Mouse (Mus musculus): ENCODE results near the gene Zfyve19. TPM values are rescaled to one million over a fixed set of nuclear protein-coding genes. Genes with fewer than 3 reads are reported as not detected.

The Zfyve19 gene
- 44.9 and 53.6 TPM in 2 replicates for polyA plus RNA-seq (2016; fragmentation: Nextera tagmentation; extraction: Ambion mirVana)

DNA sequence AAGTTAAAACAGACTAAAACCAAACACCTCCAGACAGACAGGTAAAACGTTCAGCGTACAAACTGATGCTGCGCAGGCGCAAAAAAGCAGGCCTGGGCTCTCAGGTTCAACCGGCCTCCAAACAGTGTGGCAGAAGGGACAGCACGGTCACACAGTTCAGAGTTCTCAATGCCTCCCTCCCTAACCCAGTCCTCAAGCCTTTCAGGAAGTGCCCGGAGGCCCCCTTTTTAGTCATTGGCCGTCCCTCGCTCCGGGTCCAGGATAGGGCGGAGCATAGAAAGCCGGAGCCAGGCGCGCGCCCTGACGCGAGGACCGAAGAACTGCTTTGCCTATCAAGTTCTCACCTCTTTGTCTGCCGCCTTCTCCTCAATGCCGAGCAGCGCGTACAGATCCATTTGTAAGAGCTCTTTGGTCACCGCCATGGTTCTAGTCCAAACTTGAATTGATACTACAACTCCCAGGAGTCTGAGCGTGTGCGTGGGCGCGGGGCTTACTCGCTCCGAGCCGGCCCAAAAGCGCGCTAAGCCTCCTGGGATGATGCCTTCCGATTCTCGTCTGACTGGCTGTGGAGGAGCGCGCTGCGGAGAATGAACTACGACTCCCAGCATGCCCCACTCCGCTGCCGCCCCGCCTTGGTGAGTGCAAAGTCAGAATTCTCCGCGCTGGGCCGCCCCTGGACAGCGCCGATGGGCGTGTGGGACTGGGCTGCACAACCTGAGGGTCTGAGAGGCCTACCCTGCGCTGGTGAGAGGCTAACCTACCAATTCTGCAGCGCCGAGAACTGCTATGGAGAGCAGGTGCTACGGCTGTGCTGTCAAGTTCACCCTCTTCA, at the start of gene Zfyve19, which contains the start of gene Dnajc17:
Gene Zfyve19 (plus strand): TSS at position 274 of the 832 bp plus-strand sequence.
Gene Dnajc17 (minus strand): TSS at position 452 of the 832 bp plus-strand sequence.
- no peaks in the 10 kb centered on the region for H3K27me3 ChIP-seq
- ATAC-seq (ENCODE audit: low FRiP score, low read depth): peak; percentile 97
- H3K9me3 ChIP-seq: no peaks in the 10 kb centered on the region
- H3K4me1 ChIP-seq: peaks cover 16% of the 10 kb centered on the region
- H3K27ac ChIP-seq (replicated peaks): peak within 1 kb of the TSS; percentile 86
- peak within 1 kb of the TSS; percentile 69 for H3K4me3 ChIP-seq
- H3K4me2 ChIP-seq (replicated peaks): peak within 1 kb of the TSS; percentile 71
- peaks cover 25% of the 10 kb centered on the region for H3K36me3 ChIP-seq
- peak within 1 kb of the TSS; percentile 79 for H3K9ac ChIP-seq (replicated peaks)
- under 1% methylated on average over 51 of the region's 51 CpGs for WGBS

DNA sequence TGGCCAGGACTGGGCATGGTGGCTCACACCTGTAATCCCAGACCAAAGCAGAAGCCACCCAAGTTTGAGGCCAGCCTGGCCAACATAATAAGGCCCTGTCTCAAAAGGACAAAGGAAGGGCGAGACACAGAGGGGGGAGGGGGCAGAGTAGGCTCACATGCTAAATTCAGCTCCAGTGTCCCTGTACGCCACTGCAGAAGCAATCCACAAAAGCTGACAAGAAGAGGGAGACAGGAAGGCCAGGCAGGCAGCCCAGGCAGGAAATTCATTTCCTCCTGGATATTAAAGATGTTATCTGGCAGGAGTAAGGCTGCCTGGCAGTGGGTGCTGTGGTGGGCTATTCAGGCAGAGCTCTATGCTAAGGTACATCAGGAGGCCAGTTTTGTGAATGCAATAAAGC, 47.2 kb upstream of the Zfyve19 start:
- Histone ChIP-seq H3K4me1 (peaks cover 6% of the 10 kb centered on the region), H3K27ac (replicated peaks) (no peak overlapping the region), H3K27me3 (peaks cover 30% of the 10 kb centered on the region), H3K36me3 (no peaks in the 10 kb centered on the region), H3K4me3 (no peak overlapping the region), H3K4me2 (replicated peaks) (no peak overlapping the region), H3K9me3 (no peaks in the 10 kb centered on the region), H3K9ac (replicated peaks) (peak overlapping the region; percentile 24; the same call in 1 of the 2 replicates)
- no peak for ATAC-seq (ENCODE audit: low FRiP score, low read depth)
- 23% methylated on average over 2 of the region's 2 CpGs for WGBS

DNA sequence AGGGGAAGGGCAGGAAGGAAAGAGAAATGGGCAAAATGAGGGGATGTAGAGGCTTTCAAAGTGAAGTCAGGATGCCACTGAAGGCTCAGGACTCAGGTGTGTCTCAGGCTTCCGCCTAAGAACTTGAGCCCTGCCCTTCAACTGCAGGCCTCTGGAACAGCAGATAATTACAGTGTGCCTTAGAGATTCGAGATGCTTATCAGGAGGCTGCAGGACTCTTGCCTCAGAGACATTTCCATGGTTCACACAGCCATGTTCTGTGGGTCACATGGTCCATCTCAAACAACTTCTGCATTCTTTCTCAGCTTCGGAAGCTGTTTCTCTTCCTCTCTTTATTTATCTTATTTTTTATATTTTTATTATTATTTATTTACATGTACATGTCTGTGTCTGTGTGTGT, 45.3 kb upstream of the Zfyve19 start:
- 65% methylated on average over 3 of the region's 3 CpGs for WGBS
- no peak overlapping the region for H3K4me3 ChIP-seq
- no peak overlapping the region for H3K4me2 ChIP-seq (replicated peaks)
- no peak for ATAC-seq (ENCODE audit: low FRiP score, low read depth)
- H3K27ac ChIP-seq (replicated peaks): no peak overlapping the region
- no peaks in the 10 kb centered on the region for H3K9me3 ChIP-seq
- peaks cover 16% of the 10 kb centered on the region for H3K4me1 ChIP-seq
- peaks cover 49% of the 10 kb centered on the region for H3K27me3 ChIP-seq
- H3K36me3 ChIP-seq: no peaks in the 10 kb centered on the region
- no peak overlapping the region for H3K9ac ChIP-seq (replicated peaks)

DNA sequence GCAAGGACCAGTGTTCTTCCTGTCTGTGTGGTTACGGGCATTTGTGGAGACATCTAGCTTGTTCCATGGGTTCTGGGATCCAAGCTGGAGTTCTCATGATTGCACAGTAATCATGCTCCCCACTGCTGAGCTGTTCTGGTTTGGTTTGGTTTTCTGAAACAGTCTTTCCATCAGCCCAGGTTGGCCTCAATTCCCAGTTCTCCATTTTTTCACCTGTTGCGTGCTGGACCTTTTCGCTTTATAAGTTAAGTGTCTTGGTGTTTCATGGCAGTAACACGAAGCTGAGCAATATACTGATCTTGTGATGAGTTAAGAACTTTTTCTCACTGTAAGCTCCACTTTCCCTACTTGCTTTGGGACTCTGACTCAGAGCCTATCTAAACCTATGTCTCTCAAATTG, 44.4 kb upstream of the Zfyve19 start:
- no peak overlapping the region for H3K4me2 ChIP-seq (replicated peaks)
- H3K9ac ChIP-seq (replicated peaks): no peak overlapping the region
- no peaks in the 10 kb centered on the region for H3K9me3 ChIP-seq
- H3K36me3 ChIP-seq: no peaks in the 10 kb centered on the region
- 90% methylated on average over 4 of the region's 4 CpGs for WGBS
- no peak for ATAC-seq (ENCODE audit: low FRiP score, low read depth)
- H3K27me3 ChIP-seq: peaks cover 56% of the 10 kb centered on the region
- peaks cover 16% of the 10 kb centered on the region for H3K4me1 ChIP-seq
- H3K4me3 ChIP-seq: no peak overlapping the region
- H3K27ac ChIP-seq (replicated peaks): no peak overlapping the region

DNA sequence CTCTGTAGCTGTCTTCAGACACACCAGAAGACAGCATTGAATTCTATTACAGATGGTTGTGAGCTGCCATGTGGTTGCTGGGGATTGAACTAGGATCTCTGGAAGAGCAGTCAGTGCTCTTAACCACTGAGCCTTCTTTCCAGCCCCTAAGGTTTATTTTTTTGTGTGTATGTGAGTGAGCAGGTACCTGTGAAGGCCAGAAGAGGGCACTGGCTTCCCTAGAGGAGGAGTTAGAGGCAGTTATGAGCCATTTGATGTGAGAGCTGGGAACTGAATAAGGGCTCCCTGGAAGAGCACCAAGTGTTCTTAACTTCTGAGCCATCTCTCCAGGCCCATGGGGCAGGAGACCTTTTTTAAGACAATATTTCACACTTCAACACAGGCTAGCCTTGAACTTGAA, 43.0 kb upstream of the Zfyve19 start:
- ATAC-seq (ENCODE audit: low FRiP score, low read depth): no peak

DNA sequence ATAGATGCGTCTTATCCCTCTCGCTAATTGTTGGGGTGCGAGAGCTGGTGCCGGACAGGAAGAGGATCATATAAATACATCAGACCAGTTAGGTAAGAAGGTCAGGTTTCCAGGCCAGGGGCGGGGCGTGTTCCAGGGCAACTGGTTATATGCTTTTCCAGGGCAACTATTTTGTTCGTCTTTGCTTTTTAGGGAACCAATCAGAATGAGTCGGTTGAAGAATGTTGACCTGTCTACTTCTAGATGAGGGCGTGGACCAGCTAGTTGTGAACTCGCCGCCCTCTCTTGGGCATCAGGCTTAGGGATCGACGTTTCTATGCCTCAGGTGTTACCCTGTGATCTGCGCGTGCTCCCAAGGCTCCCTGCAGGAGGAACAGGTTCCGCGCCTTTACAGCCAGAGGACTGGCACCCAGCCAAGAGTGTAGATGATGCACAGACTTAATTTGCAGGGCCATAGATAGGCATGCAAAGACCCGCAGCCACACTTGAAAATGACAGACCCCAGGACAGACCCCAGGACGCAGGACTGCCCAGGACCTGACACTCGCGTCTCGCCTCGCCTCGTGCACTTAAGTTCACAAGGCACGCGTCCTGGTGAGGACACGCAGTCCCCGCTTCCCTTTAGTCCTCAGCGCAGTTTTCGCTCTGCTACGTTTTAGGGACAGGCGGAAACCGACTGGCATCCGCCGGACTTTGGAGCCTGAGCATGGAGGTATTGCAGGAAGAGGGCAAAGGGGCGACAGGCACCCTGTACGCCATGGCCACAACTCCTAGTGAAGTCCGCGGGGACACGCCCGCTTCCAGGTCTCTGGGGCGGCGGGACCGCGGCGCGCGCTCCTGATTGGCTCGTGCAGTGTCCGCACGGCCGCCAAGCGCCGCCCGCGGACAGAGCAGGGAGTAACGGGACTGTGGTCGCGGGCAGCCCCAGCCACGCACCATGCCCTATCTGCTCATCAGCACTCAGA, 41.2 kb upstream of the Zfyve19 start, which contains the start of gene Gchfr:
Gene Gchfr (plus strand): TSS at position 873 of the 965 bp plus-strand sequence.
- Histone ChIP-seq H3K27ac (replicated peaks) (no peak within 1 kb of the TSS), H3K4me2 (replicated peaks) (peak within 1 kb of the TSS; percentile 99), H3K9ac (replicated peaks) (peak within 1 kb of the TSS; percentile 62), H3K27me3 (peaks cover 60% of the 10 kb centered on the region), H3K9me3 (no peaks in the 10 kb centered on the region), H3K36me3 (0 out of 2 replicates have a peak, but pooled peaks cover 2% of the 10 kb centered on the region), H3K4me1 (peaks cover 19% of the 10 kb centered on the region), H3K4me3 (peak within 1 kb of the TSS; percentile 56)
- under 1% methylated on average over 60 of the region's 60 CpGs for WGBS
- peak; percentile 78; the same call in 1 of the 2 replicates for ATAC-seq (ENCODE audit: low FRiP score, low read depth)

More for the DNA sequence above, 43.0 kb upstream of the Zfyve19 start:
- Histone ChIP-seq H3K4me1 (peaks cover 16% of the 10 kb centered on the region), H3K27ac (replicated peaks) (no peak overlapping the region), H3K9me3 (no peaks in the 10 kb centered on the region), H3K36me3 (no peaks in the 10 kb centered on the region), H3K27me3 (peaks cover 60% of the 10 kb centered on the region), H3K4me2 (replicated peaks) (no peak overlapping the region), H3K4me3 (no peak overlapping the region), H3K9ac (replicated peaks) (no peak overlapping the region)

DNA sequence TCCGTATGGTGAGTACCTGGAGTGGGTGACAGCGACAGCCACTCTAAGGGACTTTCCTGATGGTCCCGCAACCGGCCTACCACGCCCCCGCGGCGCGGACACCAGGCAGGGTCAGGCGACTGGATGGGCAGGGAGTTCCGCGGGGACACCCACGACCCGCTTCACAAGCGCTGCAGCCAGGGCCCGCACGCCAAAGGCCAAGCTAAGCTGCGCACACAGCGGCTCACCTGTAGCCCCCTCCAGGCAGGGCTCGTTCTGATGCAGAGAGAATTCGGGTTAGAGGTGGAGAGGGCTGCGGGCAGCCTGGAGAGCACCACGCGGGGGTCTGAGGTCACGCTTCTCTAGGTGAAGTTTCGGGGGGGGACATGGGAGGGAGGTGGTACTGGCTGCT, 40.6 kb upstream of the Zfyve19 start:
- H3K9ac ChIP-seq (replicated peaks): peak overlapping the region; percentile 62
- 3% methylated on average over 26 of the region's 26 CpGs for WGBS

DNA sequence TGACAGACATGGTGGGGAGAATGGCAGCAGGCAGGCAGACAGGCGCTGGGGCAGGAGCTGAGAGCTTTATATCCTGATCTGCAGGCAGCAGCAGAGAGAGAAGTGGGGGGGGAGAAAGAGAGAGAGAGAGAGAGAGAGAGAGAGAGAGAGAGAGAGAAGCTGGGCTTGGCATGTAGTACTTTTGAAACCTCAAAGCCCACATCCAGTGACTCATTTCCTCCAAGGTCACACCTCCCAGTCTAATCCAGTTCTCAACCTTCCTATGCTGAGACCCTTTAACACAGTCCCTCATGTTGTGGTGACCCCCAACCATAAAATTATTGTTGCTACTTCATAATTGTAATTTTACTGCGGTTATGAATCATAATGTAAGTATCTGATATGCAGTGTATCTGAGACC, 38.1 kb upstream of the Zfyve19 start:
- H3K27ac ChIP-seq (replicated peaks): no peak overlapping the region
- no peak for ATAC-seq (ENCODE audit: low FRiP score, low read depth)
- H3K27me3 ChIP-seq: peaks cover 40% of the 10 kb centered on the region
- H3K4me2 ChIP-seq (replicated peaks): no peak overlapping the region
- no peaks in the 10 kb centered on the region for H3K9me3 ChIP-seq
- H3K9ac ChIP-seq (replicated peaks): no peak overlapping the region
- WGBS: 91% methylated on average over 2 of the region's 2 CpGs
- H3K36me3 ChIP-seq: 0 out of 2 replicates have a peak, but pooled peaks cover 5% of the 10 kb centered on the region
- no peak overlapping the region for H3K4me3 ChIP-seq
- H3K4me1 ChIP-seq: peaks cover 44% of the 10 kb centered on the region

More for the DNA sequence above, 40.6 kb upstream of the Zfyve19 start:
- Histone ChIP-seq H3K4me2 (replicated peaks) (peak overlapping the region; percentile 99), H3K9me3 (no peaks in the 10 kb centered on the region), H3K4me3 (peak overlapping the region; percentile 56), H3K4me1 (peaks cover 25% of the 10 kb centered on the region), H3K27me3 (peaks cover 60% of the 10 kb centered on the region), H3K27ac (replicated peaks) (no peak overlapping the region), H3K36me3 (0 out of 2 replicates have a peak, but pooled peaks cover 5% of the 10 kb centered on the region)
- ATAC-seq (ENCODE audit: low FRiP score, low read depth): peak; percentile 62; the same call in 1 of the 2 replicates

DNA sequence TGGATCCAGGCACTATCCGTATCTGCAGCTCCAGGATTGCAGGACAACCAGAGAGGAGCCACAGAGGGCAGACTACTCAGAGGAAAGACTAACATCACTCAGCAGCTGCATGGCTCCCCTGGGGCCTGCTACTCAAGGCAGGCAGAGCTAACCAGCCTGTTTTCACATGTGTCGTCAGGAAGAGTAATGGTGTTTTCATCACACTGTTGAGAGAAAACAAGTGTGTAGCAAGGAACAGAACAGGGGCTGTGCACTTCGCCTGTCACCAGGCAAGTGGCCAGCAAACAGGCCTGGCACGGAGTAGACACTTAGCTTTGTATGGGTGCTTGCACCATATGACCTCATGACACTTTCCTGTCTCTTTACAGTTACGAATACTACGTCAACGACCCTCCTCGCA, 36.8 kb upstream of the Zfyve19 start:
- Histone ChIP-seq H3K4me1 (peaks cover 43% of the 10 kb centered on the region), H3K9ac (replicated peaks) (no peak overlapping the region), H3K27ac (replicated peaks) (no peak overlapping the region)

DNA sequence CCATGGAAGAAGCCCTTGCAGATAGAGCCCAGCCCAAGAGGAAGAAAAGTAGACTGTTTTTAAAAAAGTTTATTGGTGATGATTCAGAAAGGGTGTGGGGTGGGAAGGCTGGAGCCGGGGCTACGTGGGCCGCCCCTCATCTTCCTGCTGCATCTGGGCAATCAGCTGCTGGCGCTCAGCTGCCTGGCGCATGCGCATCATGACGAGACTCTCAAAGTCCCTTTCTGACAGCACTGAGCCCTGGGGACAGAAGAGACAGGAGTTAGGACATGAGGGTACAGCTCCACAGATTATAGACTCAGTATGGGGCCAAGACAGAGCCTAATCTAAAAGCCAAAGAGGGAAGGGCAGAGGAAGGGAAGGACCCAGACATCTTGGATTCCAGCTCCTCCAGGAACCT, 36.0 kb upstream of the Zfyve19 start:
- no peak for ATAC-seq (ENCODE audit: low FRiP score, low read depth)
- H3K4me2 ChIP-seq (replicated peaks): peak overlapping the region; percentile 8; the same call in 1 of the 2 replicates
- H3K4me3 ChIP-seq: no peak overlapping the region
- H3K36me3 ChIP-seq: peaks cover 8% of the 10 kb centered on the region; the same call in 1 of the 2 replicates
- WGBS: 88% methylated on average over 7 of the region's 7 CpGs
- H3K4me1 ChIP-seq: peaks cover 35% of the 10 kb centered on the region
- H3K27ac ChIP-seq (replicated peaks): 0 out of 2 replicates have a peak overlapping the region, but pooled peaks have one; percentile 68
- H3K27me3 ChIP-seq: peaks cover 18% of the 10 kb centered on the region
- H3K9me3 ChIP-seq: no peaks in the 10 kb centered on the region
- no peak overlapping the region for H3K9ac ChIP-seq (replicated peaks)

More for the DNA sequence above, 36.8 kb upstream of the Zfyve19 start:
- no peak overlapping the region for H3K4me3 ChIP-seq
- 83% methylated on average over 8 of the region's 8 CpGs for WGBS
- H3K9me3 ChIP-seq: no peaks in the 10 kb centered on the region
- ATAC-seq (ENCODE audit: low FRiP score, low read depth): no peak
- H3K27me3 ChIP-seq: peaks cover 27% of the 10 kb centered on the region
- H3K36me3 ChIP-seq: 0 out of 2 replicates have a peak, but pooled peaks cover 5% of the 10 kb centered on the region
- no peak overlapping the region for H3K4me2 ChIP-seq (replicated peaks)

DNA sequence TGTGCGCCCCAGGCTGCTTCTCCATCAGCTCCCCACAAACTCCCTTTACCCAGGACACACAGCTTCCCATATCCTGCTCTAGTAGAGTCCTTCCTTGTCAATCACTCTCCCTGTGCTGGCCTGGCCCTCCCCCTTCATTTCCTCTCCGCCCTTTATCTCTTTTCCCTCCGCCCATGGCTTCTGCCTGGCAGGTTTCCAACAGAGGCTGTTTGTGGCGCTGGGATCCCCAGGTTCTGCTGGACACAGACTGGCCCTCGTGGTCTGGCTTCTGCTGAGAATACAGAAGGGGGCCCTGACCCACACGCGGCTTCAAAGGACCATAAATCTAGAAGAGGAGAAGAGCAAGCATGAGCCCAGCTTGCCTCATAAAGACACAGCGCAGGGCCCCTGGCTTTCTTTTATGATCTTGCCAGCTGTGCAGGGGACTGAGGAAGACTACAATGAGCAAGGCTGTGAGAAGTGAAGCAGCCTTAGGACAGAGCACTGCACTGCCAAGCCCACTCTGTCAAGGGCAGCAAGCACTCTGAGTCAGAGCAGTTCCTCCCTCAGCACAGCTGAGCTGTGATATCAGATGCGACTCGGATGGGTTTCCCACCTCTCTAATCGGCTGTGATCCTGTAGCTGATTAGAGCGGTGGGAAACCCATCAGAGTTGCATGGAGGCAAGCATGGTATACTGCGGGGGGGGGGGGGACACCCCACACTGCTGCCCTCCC, 35.4 kb upstream of the Zfyve19 start:
- peak overlapping the region; percentile 8 for H3K4me2 ChIP-seq (replicated peaks)
- 24% methylated on average over 13 of the region's 13 CpGs for WGBS
- H3K4me3 ChIP-seq: no peak overlapping the region
- H3K4me1 ChIP-seq: peaks cover 29% of the 10 kb centered on the region
- H3K27me3 ChIP-seq: peaks cover 13% of the 10 kb centered on the region
- peaks cover 13% of the 10 kb centered on the region for H3K36me3 ChIP-seq
- no peaks in the 10 kb centered on the region for H3K9me3 ChIP-seq
- ATAC-seq (ENCODE audit: low FRiP score, low read depth): peak; percentile 24; the same call in 1 of the 2 replicates
- H3K9ac ChIP-seq (replicated peaks): 0 out of 2 replicates have a peak overlapping the region, but pooled peaks have one; percentile 15
- H3K27ac ChIP-seq (replicated peaks): peak overlapping the region; percentile 68

All from midbrain, embryonic 12.5 days (tissue).